Mouse (Mus musculus) gastrocnemius, postnatal 4 days (tissue): ENCODE measurements around the gene Slc25a29. TPM values are rescaled to one million over a fixed set of nuclear protein-coding genes. Genes with fewer than 3 reads are reported as not detected.
"Not testable (repeated sequence)": the region's sequence is repeated elsewhere in the genome, so short reads cannot be mapped to it uniquely, and the experiment has no call there.

ENCODE experiments used
- DNase-seq, 2 experiments: peaks; one replicate each; pipeline ENCODE4 v3.0.0; 2021 to 2022; ENCODE audit warnings: low spot score in 2 of 2, mixed read lengths in 2 of 2
- long read RNA-seq, 2 experiments: library from polyadenylated mRNA; stranded (forward); transcript quantifications; one replicate each; pipeline ENCODE4 v2.0.0; 2021
- total RNA-seq, 2 experiments: library from RNA; stranded (reverse); gene quantifications; 2 replicates each; pipeline ENCODE4 v1.2.3; 2021

The Slc25a29 gene
- 1 to 10 TPM; 3.4 to 5.6 TPM for total RNA-seq
- long read RNA-seq, experiment 1, transcript Slc25a29-201 (4 exons, 1,976 nt), result major isoform, 12 of 12 reads
- long read RNA-seq, experiment 1, partial matches to known transcripts, result 0 of 12 reads
- long read RNA-seq, experiment 1, other reads (novel, unspliced or antisense), result 0 of 12 reads
- long read RNA-seq, experiment 2, transcript Slc25a29-201 (4 exons, 1,976 nt), result major isoform, 14 of 16 reads
- long read RNA-seq, experiment 2, partial matches to known transcripts, result 0 of 16 reads
- long read RNA-seq, experiment 2, other reads (novel, unspliced or antisense), result 2 of 16 reads

GRCm38 (mm10) chr12:108835840-108836409, at the start of gene Slc25a29, which contains the start of gene Slc25a47:
Gene Slc25a29, minus strand, starts transcription at chr12:108835883.
Gene Slc25a47, plus strand, starts transcription at chr12:108836046.
- DNase-seq, result peak; percentile 96 to 97

DNA sequence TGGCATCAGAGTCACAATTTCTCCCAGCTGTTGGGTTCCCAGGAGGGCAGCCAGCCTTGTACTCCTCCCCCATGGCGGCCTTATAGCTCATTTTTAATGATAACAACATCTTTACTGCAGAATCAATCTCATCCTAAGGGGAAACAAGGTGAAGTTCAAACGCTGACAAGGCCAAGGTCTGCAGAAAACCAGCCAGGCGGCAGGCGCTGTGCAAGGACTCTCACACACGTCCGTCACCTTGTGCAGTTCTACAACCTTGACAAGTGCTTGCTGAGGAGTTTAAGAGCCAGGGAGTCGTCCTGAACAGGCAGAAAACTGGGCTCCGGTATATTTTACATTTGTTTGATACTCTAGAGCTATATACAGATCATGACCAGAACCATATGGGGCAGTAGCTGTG, 47.1 kb upstream of the Slc25a29 start:
- DNase-seq, result no peak

DNA sequence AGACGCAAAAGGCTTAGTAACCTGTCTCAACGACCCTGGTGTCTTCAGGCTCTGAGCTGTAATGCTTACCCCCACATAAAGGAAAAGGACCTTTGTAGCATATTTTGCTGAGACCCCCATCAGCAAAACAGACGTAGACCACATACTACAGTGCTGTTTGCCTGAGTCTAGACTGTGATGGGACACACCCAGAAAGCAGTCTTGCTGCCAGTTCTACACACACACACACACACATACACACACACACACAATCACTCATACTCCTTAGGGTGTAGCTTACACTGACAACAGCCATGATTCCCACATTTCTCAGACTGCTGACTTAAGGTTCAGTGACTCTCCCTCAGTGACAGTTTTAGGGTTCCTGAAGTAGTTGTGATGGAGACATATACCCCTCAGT, 45.5 kb upstream of the Slc25a29 start:
- no peak for DNase-seq

DNA sequence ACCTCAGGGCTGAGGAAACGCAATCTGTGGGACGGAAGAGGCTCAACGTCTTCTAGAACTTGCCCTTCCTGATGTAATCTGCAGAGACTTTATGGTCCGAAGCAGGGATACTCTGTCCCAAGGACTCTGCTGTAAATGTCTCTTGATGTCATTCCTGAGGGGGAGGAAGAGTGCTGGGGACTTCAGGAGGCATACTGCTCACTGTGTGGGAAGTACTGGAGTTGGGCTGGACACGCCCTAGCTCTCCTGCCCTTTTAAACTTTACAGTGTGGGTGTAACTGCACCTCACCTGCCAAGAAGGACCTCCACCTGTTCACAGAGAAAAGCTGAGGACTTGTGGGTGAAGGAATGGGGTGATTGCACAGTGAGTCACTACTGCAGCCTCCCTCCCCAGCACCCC, 44.9 kb upstream of the Slc25a29 start:
- no peak for DNase-seq

- DNase-seq, result no peak
These were observed 43.5 kb upstream of the Slc25a29 start for GRCm38 (mm10) chr12:108879138-108879537.

DNA sequence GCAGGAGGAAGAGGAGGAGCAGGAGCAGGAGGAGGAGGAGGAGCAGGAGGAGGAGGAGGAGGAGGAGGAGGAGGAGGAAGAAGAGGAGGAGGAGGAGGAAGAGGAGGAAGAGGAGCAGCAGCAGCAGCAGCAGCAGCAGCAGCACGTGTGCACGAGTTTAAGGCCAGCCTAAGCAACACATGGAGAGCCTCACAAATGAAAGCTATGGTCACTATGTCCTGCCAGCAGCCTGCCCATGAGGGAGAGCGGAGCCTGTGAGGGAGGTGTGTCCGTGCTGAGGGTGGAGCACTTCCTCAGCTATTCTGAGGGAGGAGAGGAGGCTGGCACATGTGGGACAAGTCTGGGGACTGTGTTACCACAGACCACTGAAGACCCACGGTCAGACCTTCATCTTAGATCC, 37.4 kb upstream of the Slc25a29 start:
- DNase-seq, result no peak

DNA sequence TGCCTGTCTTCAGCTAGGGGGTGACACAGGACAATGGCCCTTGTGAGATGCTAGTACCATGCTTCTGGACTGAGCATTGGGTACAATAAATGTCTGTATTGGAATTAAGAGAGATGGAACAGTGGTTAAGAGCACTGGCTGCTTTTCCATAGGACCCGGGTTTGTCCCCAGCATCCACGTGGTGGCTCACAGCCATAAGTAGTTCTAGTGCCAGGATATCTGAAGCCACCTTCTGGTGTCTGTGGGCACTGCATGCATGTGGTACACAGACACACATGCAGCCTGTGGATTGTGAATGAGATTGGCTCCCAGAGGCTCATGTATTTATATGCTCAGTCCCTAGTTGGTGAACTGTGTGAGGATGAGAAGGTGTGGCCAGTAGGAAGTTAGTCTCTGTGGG, 33.9 kb upstream of the Slc25a29 start:
- no peak for DNase-seq

DNA sequence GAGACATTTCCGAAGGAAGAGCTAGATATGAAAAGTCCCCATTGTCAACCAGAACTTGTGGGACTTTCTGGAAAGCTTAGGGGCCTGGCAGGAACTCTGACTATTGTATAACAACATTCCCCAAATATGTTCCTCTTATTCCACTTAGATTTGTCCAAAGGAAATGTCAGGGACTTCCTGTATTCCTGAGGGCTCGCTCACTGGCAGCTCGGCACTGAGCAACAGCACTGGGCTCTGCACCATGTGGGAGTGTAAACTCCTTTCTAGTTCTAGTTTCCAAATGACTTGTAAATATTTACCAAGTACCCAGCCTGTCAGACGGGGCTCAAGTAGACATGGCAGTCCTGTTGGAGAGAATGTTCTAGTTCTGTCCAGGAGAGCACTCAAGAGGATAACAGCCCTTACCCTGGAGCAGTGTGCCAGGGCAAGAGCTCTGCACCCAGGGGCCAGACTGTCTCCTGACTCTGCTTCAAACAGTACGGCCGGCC, 29.4 kb upstream of the Slc25a29 start:
- DNase-seq, result no peak

DNA sequence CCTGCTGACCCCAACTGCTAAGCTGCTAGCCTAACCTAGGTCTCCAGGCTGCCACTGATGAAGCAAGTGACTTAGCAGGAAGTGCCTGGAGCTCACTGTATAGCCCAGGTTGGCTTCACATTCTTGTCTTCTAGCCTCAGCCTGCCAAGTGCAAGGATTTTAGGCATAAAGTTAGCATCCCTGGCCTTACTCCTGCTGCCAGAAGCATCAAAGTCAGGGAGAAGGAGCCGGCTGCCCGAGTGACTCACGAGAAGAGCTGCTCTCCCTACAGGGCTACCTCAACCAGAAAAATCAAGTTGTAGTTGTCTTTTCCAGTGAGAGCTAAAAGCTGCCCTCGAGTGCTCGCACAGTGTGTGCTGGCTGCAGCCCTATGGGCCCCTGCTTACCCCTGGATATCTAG, 22.8 kb upstream of the Slc25a29 start:
- DNase-seq, result no peak

DNA sequence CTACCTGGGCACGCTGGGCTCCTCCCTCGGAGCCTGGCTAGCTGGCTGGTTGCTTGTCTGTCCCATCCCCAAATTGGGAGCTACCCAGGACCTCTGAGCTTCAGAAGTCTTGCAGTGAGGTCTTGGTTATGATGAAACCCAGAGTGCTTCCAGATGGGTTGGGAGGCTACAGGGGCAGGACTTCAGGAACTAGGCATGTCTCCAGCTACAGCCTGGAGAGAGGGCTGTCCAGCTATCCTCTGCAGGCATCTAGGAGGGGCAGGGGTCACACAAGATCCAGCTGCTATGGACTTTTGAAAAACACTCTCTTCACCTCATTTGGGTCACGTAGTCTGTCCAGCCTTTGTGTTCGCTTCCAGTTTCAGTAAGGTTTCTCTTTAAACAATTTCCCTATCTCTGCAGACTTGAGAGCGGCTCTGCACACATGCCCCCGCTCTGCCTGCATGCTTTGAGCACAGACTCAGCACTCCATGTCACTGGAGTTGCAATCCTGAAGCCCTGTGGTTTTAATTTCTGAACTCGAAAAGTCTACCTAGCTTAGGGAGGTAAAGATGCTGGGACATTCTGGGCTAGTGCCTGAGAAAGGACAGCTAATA, 22.0 kb upstream of the Slc25a29 start:
- no peak for DNase-seq

DNA sequence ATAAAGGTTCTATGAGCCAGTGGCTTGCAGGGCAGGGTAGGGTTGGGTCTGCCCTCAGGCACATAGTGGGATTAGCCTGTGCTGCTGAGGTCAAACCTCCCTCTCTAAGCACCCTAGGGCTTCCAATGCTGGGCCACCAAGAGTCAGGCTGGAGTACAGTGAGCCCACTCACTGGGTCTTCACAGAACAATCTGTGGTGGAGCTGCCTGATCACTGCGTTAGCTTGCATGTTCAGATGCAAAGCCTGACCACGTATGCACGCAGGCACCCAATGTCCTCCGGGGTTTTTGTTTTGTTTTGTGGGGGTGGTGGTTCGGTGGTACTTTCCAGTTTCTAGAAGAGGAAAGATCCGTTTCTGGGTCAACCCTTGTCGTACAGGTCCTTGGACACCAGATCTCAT, 21.4 kb upstream of the Slc25a29 start:
- no peak for DNase-seq

DNA sequence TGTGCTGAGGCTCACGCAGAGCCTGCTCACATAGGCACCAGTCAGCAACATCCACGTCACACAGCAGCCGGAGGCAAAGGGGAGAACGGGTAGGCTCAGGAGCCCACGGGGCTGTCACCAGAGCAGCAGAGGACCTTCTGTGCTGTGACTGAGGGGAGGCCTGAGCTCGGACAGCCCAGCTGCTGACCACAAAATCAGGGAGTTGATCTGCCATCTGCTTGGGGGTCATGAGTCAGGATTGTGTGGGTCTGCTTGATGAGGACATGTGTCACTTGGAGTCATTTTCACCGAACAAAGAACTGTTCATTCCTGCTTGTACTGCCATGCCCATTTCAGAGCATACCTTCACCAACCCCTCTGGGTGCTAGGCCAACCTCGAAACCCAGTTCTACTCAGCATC, 20.5 kb upstream of the Slc25a29 start:
- no peak for DNase-seq

DNA sequence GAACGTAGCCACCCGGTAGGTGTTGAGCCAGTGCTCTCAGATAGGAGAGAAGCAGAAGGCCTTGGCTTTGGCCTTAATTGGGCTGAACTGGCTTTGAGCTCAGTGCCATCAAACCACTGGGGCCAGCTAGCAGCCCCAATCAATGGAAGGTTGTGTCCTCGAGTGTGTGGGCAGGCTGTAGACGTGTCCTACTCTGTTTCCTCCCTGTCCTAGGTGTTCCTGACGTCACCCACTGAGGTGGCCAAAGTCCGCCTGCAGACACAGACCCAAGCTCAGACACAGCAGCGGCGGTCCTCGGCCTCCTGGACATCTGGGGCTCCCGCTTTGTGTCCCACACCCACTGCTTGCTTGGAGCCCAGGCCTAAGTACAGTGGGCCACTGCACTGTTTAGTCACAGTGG, 19.4 kb upstream of the Slc25a29 start:
- DNase-seq, result no peak

DNA sequence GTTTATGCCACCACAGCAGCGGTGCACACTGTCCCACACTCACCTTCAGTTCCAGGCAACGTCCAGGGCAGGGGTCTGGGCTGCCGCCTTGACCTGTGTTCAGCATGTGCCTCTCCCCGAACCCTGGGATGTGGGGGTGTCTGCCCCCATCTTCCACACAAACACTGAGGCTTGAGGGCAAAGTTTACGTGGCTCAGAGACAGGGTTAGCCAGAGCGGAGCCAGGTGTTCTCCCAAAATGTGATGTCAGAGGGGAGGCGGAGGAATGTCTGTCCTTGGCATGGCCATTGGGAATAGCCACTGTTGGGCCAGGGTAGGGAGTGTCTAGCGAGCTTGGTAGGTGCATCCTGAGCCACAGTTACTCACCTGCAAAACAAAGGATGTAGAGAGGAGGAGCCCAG, 17.1 kb upstream of the Slc25a29 start:
- no peak for DNase-seq

DNA sequence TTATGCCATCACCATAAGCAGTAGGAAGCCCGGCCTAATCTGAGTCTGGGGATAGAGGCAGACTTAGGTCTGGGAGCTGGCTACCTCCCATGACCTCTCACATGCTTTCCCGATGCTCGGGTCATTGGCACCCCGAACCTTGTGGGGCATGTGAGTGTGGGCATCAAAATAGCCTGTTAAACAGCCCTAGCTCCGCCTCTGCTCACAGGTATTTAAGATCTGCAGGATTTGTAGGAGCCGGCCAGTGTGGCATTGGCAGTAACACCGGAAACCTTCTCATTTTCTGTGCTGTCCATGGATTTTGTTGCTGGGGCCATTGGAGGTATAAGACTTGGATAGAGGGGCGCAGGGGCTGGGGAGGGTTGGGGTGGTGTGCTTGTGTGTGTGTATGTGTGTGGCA, 15.2 kb upstream of the Slc25a29 start:
- DNase-seq, result no peak

DNA sequence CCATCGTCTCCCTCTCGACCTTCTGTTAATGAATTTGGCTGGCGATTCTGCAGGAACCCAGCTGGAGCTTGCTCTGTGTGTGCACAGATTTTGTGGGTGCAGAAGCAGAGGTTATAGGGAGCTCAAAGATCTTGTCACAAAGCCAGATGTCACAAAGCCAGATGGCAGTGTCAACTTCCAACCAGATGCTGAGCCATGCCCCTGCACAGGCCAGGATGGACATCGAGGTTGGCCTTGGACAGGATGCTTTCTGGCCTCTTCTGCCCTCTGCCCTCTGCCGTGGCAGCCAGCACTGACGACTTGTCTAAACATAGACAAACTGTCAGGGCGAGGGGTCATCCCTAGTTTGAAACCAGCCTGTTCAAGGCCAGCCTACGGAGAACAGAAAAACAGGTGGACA, 14.4 kb upstream of the Slc25a29 start:
- DNase-seq, result no peak

DNA sequence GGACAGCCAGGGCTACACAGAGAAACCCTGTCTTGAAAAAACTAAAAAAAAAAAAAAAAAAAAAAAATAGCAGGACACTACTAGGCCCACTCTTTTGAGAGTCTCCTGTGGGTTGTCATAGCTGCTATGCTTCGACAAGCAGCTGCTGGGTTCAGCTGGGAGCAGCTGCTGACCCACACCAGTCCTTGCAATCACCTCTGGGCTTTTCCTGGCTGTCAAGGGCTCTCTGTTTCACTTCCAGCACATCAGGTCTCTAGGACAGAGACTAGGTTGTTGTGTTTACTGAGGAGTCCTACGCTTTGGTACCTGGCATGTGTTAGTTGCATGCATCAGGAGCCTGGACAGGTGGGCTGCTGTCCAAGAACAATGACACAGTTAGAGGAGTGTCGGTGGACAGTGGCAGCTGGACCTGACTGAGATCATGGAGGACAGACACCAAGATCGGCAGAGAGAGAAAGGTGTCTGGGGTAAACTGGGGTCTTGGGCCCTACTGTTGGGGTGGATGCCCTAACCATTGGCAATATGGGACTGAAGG, 13.9 kb upstream of the Slc25a29 start:
- no peak for DNase-seq

DNA sequence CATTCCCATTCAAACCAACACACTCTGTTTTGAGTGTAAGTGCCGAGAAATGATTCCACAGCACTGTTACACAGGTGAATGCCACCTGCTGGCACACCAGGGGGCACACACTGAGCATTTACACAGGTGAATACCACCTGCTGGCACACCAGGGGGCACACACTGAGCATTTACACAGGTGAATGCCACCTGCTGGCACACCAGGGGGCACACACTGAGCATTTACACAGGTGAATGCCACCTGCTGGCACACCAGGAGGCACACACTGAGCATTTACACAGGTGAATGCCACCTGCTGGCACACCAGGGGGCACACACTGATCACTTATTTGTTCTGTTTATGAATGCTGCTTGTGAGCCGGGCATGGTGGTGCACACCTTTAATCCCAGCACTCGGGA, 12.3 kb upstream of the Slc25a29 start:
- DNase-seq, result not testable (repeated sequence)

DNA sequence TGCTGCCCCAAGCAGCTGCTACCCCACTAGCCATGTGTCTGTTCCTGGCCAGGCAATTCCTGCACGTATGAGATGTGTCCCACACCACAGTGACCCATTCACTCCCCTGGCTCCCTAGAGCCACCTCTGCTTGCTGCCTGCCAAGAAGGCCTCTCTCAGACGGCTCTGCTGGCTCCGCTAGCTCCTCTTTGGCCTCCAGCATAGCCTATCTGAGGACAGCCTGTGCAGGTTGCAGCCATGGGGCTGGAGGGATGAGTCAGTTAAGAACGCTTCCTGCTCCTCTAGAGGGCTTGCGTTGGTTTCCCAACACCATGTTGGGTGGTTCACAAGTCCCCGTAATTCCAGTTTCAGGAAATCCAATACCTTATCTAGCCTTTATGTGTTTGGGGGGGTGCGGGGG, 7.0 kb upstream of the Slc25a29 start:
- no peak for DNase-seq

- no peak for DNase-seq
These were observed 5.5 kb upstream of the Slc25a29 start for GRCm38 (mm10) chr12:108841181-108841580.

GRCm38 (mm10) chr12:108836722-108837121, 1.0 kb upstream of the Slc25a29 start:
- DNase-seq, result no peak

GRCm38 (mm10) chr12:108835208-108835839, 359 bp downstream of the Slc25a29 start:
- DNase-seq, result peak in 1 of 2 experiments; percentile 41
